Mouse (Mus musculus) left cerebral cortex, adult 18-20 months (tissue): ENCODE data around the gene Panx1. TPM values are rescaled to one million over a fixed set of nuclear protein-coding genes. Genes with fewer than 3 reads are reported as not detected.

Experiments
- DNase-seq, 2 experiments: peaks; one replicate each; pipeline ENCODE4 v3.0.0; 2021 to 2022; ENCODE audit warnings: low spot score in 2 of 2, mixed read lengths in 1 of 2
- total RNA-seq, 2 experiments: library from RNA; stranded (reverse); gene quantifications; 2 replicates each; pipeline ENCODE4 v1.2.3; 2021

Gene Panx1
- total RNA-seq, 2 experiments from 2014 or later = 26.4 to 28.6 TPM

- DNase-seq = no peak
Observed at GRCm38 (mm10) chr9:15027725-15028124, 17.6 kb downstream of the Panx1 start.

- DNase-seq = no peak
Observed at GRCm38 (mm10) chr9:15023049-15023448, 22.2 kb downstream of the Panx1 start.

GRCm38 (mm10) chr9:15021156-15021555 lies 24.1 kb downstream of the Panx1 start:
- peak in 1 of 2 experiments; percentile 36 for DNase-seq

- DNase-seq = no peak
Observed at GRCm38 (mm10) chr9:15020561-15021080, 24.7 kb downstream of the Panx1 start.

GRCm38 (mm10) chr9:15018756-15019131 lies 26.5 kb downstream of the Panx1 start:
- DNase-seq = no peak

- peak; percentile 60 to 73 for DNase-seq
Observed at GRCm38 (mm10) chr9:15017791-15018755, 27.2 kb downstream of the Panx1 start.

GRCm38 (mm10) chr9:15015223-15015956 lies 29.9 kb downstream of the Panx1 start:
- DNase-seq = peak; percentile 82 to 85

- no peak for DNase-seq
Observed at GRCm38 (mm10) chr9:15007566-15007965, 37.7 kb downstream of the Panx1 start.

- DNase-seq = no peak
Observed at GRCm38 (mm10) chr9:15004298-15004685, 41.0 kb downstream of the Panx1 start.

GRCm38 (mm10) chr9:15003676-15004297 lies 41.5 kb downstream of the Panx1 start:
- DNase-seq = no peak

GRCm38 (mm10) chr9:15002995-15003613 lies 42.2 kb downstream of the Panx1 start:
- no peak for DNase-seq

- no peak for DNase-seq
Observed at GRCm38 (mm10) chr9:14998790-14999189, 46.5 kb downstream of the Panx1 start.

GRCm38 (mm10) chr9:14997271-14998055 lies 47.8 kb downstream of the Panx1 start:
- DNase-seq = peak; percentile 45 to 58

- DNase-seq = no peak
Observed at GRCm38 (mm10) chr9:14995525-14995924, 49.8 kb downstream of the Panx1 start.

- no peak for DNase-seq
Observed at GRCm38 (mm10) chr9:14988606-14989293, 56.5 kb downstream of the Panx1 start.

- DNase-seq = no peak
Observed at GRCm38 (mm10) chr9:14983141-14983540, 62.1 kb downstream of the Panx1 start.

GRCm38 (mm10) chr9:14982683-14983082 lies 62.6 kb downstream of the Panx1 start:
- DNase-seq = no peak

GRCm38 (mm10) chr9:14981539-14982155 lies 63.6 kb downstream of the Panx1 start:
- DNase-seq = peak; percentile 13 to 23
